Mouse (Mus musculus) layer of hippocampus, postnatal 10 days (tissue): ENCODE measurements around the gene Sema4a. TPM values are rescaled to one million over a fixed set of nuclear protein-coding genes. Genes with fewer than 3 reads are reported as not detected.

Source experiments
- DNase-seq, 2 experiments: peaks; one replicate each; pipeline ENCODE4 v3.0.0; 2021; ENCODE audit warnings: low spot score in 2 of 2
- microRNA-seq, 2 experiments: library from miRNA; unstranded; fragments of <30 nt; microRNA quantifications; one replicate each; pipeline ENCODE4 v1.2.0; 2021
- total RNA-seq, 2 experiments: library from RNA; stranded (reverse); gene quantifications; 2 replicates each; pipeline ENCODE4 v1.2.3; 2021

Sema4a gene
- total RNA-seq, 2 experiments from 2014 or later: 39.6 to 42.8 TPM

DNA sequence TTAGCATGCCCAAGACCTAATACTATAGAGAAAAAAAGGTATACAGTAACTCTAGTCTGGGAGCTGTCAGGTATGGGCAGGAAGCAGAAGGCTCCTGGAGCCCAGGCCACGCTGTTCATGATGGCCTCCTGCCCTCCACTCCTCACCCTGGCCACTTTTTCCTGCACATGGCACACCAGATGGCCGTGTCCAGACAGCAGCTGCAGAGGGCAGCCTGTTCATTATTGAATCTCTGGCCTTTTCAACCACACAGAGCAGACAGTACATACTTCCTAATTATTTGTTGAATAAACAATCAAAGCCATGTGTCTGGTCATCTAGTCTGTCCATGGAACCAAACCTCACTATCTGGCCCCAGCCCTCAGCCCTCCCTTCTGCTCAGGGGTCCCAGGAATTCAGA is 62.3 kb downstream of the Sema4a start:
- DNase-seq: no peak

DNA sequence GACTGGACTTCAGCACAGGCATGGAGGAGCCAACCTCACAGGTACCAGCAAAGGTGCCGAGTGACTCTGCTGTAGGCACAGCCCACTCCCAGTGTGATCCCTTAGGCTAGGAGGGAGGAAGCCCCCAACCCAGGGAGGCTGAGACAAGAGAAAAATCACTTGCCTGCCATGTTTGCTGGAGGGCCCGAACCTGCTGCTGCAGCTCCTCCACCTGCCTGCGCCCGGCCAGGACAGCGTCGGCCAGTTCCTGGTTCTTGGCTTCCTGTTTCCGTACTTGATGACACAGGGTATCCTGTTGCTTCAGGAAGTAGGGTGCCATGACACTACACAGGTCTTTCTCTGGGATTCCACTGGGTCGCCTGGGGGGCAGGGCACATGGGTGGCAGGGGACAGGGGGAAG is 65.2 kb downstream of the Sema4a start:
- DNase-seq: no peak

DNA sequence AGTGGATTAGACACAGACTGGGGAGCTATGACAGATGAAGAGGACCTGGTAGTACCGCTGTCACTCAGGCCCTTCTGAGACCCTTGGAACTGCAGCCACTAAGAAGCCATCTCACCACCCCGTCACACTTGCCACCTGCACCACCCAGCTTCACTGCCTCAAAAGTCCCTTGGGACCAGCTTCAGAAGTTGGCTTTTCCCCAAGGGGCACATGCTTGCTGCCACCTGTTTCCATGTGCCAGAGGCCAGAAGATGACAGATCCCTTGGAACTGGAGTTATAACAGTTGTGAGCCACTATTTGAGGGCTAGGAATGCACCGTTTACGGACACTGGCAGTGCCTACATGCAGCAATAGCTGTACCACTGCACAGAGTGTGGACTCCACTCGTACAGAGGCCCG is 65.7 kb downstream of the Sema4a start:
- no peak for DNase-seq

- no peak for DNase-seq
Measured at GRCm38 (mm10) chr3:88393776-88394375, 67.1 kb downstream of the Sema4a start.

Small RNA genes lying within 50 kb of the gene (microRNA-seq; reads per million reads assigned to microRNA genes)
- gene Mir7011: 0.78 to 1.3 reads per million in 2 experiments

Other genes starting within 250 kb of the Sema4a start
- under 1 TPM in 1 of 2 experiments, not detected in 1; 0.25 TPM for gene Rhbg, start 206.5 kb downstream of the Sema4a start, total RNA-seq
- gene Gm38392, start 174.0 kb downstream of the Sema4a start, total RNA-seq: under 1 TPM; 0.78 to 0.83 TPM
- gene Tsacc, start 164.2 kb downstream of the Sema4a start, total RNA-seq: 1 to 10 TPM; 1.8 to 7.0 TPM
- 100 to 1,000 TPM; 198 to 208 TPM for gene Cct3, start 164.1 kb downstream of the Sema4a start, total RNA-seq
- gene Glmp, start 136.2 kb downstream of the Sema4a start, total RNA-seq: 10 to 100 TPM; 62.1 to 73.0 TPM
- gene Tmem79, start 125.0 kb downstream of the Sema4a start, total RNA-seq: under 1 TPM; 0.71 to 0.87 TPM
- gene Smg5, start 124.9 kb downstream of the Sema4a start, total RNA-seq: 10 to 100 TPM; 71.6 to 72.7 TPM
- gene Paqr6, start 96.6 kb downstream of the Sema4a start, total RNA-seq: 1 to 10 TPM; 6.8 to 8.4 TPM
- under 1 TPM; 0.55 to 0.83 TPM for gene Bglap3, start 88.4 kb downstream of the Sema4a start, total RNA-seq
- gene Bglap2, start 82.5 kb downstream of the Sema4a start, total RNA-seq: not detected
- gene Bglap, start 76.7 kb downstream of the Sema4a start, total RNA-seq: 1 to 10 TPM in 1 of 2 experiments, not detected in 1; 2.7 TPM
- gene Pmf1, start 50.9 kb downstream of the Sema4a start, total RNA-seq: 10 to 100 TPM; 10.9 to 11.6 TPM
- 10 to 100 TPM; 54.1 to 58.1 TPM for gene Slc25a44, start 36.0 kb downstream of the Sema4a start, total RNA-seq
- 10 to 100 TPM; 46.2 to 50.5 TPM for gene Lmna, start 48.8 kb upstream of the Sema4a start, total RNA-seq
- 10 to 100 TPM; 17.0 to 18.5 TPM for gene Mex3a, start 71.2 kb upstream of the Sema4a start, total RNA-seq
- gene Rab25, start 87.1 kb upstream of the Sema4a start, total RNA-seq: not detected
- 100 to 1,000 TPM; 117 to 126 TPM for gene Lamtor2, start 91.9 kb upstream of the Sema4a start, total RNA-seq
- gene Ubqln4, start 92.6 kb upstream of the Sema4a start, total RNA-seq: 10 to 100 TPM; 79.9 to 81.8 TPM
- 100 to 1,000 TPM; 123 to 129 TPM for gene Ssr2, start 114.7 kb upstream of the Sema4a start, total RNA-seq
- 100 to 1,000 TPM; 212 to 255 TPM for gene Arhgef2, start 144.8 kb upstream of the Sema4a start, total RNA-seq
- not detected for gene Rxfp4, start 192.0 kb upstream of the Sema4a start, total RNA-seq
- 10 to 100 TPM; 54.2 to 56.1 TPM for gene Khdc4, start 224.6 kb upstream of the Sema4a start, total RNA-seq